Mouse (Mus musculus): ENCODE results near the gene Sirt5. TPM values are rescaled to one million over a fixed set of nuclear protein-coding genes. Genes with fewer than 3 reads are reported as not detected.

Sirt5 gene
- polyA plus RNA-seq (2012; rRNA removed): 6.4 and 6.8 TPM in 2 replicates

DNA sequence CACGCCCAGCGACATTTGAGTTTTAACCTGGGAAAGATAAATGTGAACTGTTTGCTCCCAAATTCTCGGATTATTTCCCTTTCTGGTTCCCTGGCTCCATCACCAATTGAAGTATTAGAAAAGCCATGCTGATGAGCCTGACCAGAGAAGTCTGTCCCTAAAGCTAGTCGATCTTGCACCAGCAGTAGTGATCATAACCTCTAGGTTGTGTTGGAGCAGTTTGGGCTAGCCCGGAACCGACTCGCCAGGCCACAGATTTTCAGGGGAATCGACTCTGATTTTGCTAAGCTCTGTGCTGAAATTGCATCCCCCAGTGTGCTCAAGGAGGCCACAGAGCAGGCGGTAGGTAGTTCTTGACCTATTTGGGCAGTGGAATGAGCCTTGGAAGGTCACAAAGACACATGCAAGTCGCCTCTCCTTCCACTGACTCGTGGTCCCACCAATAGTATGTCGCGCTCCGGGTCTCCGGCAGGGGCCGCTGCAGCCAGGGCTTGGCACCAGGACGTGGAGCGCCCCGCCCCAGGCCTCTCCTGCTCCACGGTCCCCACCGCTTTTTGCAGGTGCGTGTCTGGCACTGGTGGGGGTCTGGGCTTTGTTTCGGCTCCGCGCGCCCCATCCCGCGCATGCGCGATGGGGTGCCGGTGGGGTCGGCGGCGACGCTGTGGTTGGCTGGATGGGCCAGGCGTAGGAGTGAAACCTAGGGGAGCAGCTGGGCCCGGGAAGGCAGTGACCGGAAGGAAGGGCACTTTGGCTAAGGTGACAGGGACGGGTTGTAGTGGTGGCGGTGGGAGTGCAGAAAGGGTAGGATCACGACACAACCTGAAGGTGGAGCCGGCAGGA lies at the start of gene Sirt5:
TSS of gene Sirt5 (plus strand) at position 512 of the 840 bp plus-strand sequence.

DNA sequence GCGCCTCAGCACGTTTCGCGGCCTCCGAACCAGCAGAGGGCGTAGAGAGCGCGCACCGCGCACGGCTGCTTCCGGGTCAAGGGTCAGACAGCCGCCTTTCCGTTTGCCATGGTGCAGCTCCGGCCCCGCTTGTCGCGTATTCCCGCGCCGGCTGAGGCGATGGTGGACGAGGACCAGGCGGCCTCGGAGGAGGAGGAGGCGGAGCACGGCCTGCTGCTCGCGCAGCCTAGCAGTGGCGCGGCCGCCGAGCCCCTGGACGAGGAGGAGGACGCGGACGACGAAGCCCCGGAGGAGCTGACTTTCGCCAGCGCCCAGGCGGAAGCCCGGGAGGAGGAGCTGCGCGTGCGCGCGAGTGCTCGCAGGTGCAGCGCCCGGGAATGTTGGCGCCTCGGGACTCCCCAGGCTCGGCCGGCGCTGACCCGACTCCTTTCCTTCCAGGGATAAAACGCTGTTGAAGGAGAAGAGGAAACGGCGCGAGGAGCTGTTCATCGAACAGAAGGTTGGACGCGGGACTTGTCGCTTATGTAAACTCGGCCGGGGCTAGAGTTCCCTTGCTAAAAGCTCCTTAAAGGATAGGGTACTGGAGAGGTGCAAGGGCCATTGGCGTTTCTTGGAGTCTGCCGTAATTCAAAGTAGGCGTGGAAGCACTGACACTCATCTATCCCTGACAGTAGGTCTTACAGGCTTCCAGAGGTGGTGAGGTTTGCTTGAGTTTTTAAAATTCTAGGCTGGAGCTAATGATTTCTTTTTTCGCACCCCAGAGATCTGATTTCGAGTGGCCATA lies 33.2 kb downstream of the Sirt5 start, which contains the start of gene Nol7:
TSS of gene Nol7 (plus strand) at position 94 of the 784 bp plus-strand sequence.

Other genes with a start within 250 kb of the Sirt5 start
- 4.0 and 4.3 TPM in 2 replicates for gene Tbc1d7, start 194.0 kb upstream of the Sirt5 start, polyA plus RNA-seq (2012; rRNA removed)
- 1.00 and 1.7 TPM in 2 replicates for gene Gfod1, start 61.3 kb upstream of the Sirt5 start, polyA plus RNA-seq (2012; rRNA removed)
- 55.1 and 60.3 TPM in 2 replicates for gene Nol7, start 32.9 kb downstream of the Sirt5 start, polyA plus RNA-seq (2012; rRNA removed)
- gene Ranbp9, start 115.8 kb downstream of the Sirt5 start, polyA plus RNA-seq (2012; rRNA removed): 9.8 and 11.3 TPM in 2 replicates
- 5.8 and 7.0 TPM in 2 replicates for gene Mcur1, start 194.7 kb downstream of the Sirt5 start, polyA plus RNA-seq (2012; rRNA removed)